Comparison of ENCODE assay signal across 21 mouse cellular contexts in the genomic region with DNA sequence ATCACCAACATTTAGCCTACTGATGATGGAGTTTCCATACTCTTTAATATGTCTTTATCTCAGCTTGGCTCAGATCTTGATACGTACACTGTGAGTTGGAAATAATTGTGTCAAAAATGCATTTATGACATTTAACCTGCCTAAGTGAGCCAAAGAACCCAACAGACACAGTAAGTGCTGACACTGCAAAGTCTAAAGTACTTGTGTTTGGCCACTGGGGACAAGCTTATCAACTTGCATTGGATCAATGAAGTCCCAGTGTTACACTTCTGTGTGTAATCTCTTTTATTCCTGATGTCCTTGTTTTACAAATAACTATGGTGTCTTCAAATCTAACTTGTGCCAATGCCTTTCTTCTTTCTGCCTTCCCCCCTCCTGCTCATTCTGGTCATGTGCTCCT.
"Had no signal": no experiment of that assay in that cellular context is flagged by ENCODE, and none has a peak within 500 bp of the region (broad histone marks: within the 10 kb centered on the region; RNA-seq: fewer than 3 reads in every experiment).

No protein-coding gene starts in this region.

- H3K27me3 ChIP-seq: heart, embryonic 12.5 days; hindbrain, embryonic 12.5 days; intestine, embryonic 15.5 days; limb, embryonic 13.5 days; limb, embryonic 15.5 days; liver, embryonic 12.5 days had no signal

- H3K4me1 ChIP-seq: heart, embryonic 10.5 days; heart, embryonic 12.5 days; hindbrain, embryonic 10.5 days; hindbrain, embryonic 12.5 days; intestine, embryonic 15.5 days; limb, embryonic 13.5 days; limb, embryonic 15.5 days had no signal

- H3K9ac ChIP-seq: heart, embryonic 12.5 days; hindbrain, embryonic 12.5 days; hindbrain, embryonic 14.5 days; intestine, embryonic 15.5 days; limb, embryonic 13.5 days; limb, embryonic 15.5 days; liver, embryonic 12.5 days; liver, embryonic 14.5 days had no signal

- H3K4me3 ChIP-seq: heart, embryonic 10.5 days; heart, embryonic 12.5 days; hindbrain, embryonic 10.5 days; hindbrain, embryonic 12.5 days; intestine, embryonic 15.5 days; layer of hippocampus, adult 2 months; limb, embryonic 13.5 days; limb, embryonic 15.5 days; liver, embryonic 12.5 days had no signal

- H3K4me2 ChIP-seq: heart, embryonic 12.5 days; hindbrain, embryonic 12.5 days; hindbrain, embryonic 14.5 days; intestine, embryonic 15.5 days; limb, embryonic 13.5 days; limb, embryonic 15.5 days; liver, embryonic 12.5 days had no signal

- DNase-seq: gastrocnemius, postnatal 25 days; heart, adult 18-20 months; heart, postnatal 10 days; heart, postnatal 4 days; kidney, adult 18-20 months; kidney, adult 8-10 months; kidney, postnatal 10 days; kidney, postnatal 25 days; kidney, postnatal 4 days; left cerebral cortex, postnatal 4 days had no signal

- H3K27ac ChIP-seq: heart, embryonic 10.5 days; hindbrain, embryonic 10.5 days; hindbrain, embryonic 12.5 days; hindbrain, embryonic 14.5 days; intestine, embryonic 15.5 days; layer of hippocampus, adult 2 months; limb, embryonic 13.5 days; limb, embryonic 15.5 days; liver, embryonic 12.5 days; liver, embryonic 14.5 days had no signal

- H3K36me3 ChIP-seq: heart, embryonic 10.5 days; heart, embryonic 12.5 days; hindbrain, embryonic 10.5 days; hindbrain, embryonic 12.5 days; intestine, embryonic 15.5 days; limb, embryonic 13.5 days; limb, embryonic 15.5 days had no signal

- H3K9me3 ChIP-seq: heart, embryonic 10.5 days; heart, embryonic 12.5 days; hindbrain, embryonic 10.5 days; hindbrain, embryonic 12.5 days; intestine, embryonic 15.5 days; limb, embryonic 13.5 days; limb, embryonic 15.5 days; liver, embryonic 12.5 days had no signal
